Mouse (Mus musculus): ENCODE results near the gene Rab34. TPM values are rescaled to one million over a fixed set of nuclear protein-coding genes. Genes with fewer than 3 reads are reported as not detected.

Gene Rab34
- total RNA-seq (2023): 1 to 10 TPM in 1 of 2 experiments, not detected in 1; 1.1 TPM

DNA sequence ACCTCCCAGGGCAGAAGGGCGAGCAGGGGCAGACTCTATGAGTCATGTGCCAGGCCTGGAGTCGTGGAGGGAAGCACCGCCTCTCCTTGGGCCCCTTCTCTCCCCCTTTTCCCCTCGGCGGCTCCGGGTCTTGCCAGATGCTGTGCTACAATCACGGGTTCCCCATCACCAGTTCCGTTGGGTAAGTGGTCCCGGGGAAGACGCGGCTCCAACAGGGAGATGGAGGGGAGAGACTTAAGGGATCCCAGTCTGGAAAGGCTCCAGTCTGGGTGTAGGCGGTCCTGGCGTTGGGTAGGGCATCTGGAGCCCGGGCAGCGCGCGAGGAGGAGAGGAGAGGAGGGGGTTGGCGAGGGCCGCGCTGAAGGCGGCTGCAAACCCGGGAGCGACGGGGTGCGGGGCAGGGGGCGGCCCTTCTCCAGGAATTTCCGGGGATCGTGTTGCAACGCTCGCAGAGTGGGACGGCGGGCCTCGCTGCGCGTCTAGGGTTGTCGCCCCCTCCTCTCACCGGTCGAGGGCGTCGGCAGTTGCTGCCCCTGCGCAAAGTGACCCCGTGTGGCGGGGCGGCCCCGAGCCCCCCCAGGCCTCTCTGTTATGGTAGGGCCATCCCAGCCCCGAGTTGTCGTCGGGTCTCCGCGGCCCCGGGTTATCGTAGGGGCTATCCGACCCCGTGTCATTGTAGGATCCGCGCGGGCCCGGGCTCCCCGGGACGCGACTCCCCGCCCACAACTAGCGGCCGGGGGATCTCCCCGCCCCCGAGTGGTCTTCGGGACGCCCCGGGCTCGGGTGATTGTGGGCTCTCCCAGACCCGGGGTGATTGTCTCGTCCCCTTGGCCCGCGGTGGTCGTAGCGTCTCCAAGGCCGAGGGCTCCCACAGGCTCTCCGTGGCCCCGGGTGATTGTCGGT, at the start of gene Rab34:
Gene Rab34, plus strand, starts transcription at position 100 of the 903 bp plus-strand sequence.

GRCm38 (mm10) chr11:78164924-78165760, 23.1 kb upstream of the Rab34 start, which contains the start of gene Traf4:
Gene Traf4 (minus strand): TSS chr11:78165589.

GRCm38 (mm10) chr11:78176402-78176862, 11.8 kb upstream of the Rab34 start, which contains the start of the genes Nek8 and Tlcd1:
Gene Nek8 (minus strand): TSS chr11:78176675.
Gene Tlcd1 (plus strand): TSS chr11:78176711.

DNA sequence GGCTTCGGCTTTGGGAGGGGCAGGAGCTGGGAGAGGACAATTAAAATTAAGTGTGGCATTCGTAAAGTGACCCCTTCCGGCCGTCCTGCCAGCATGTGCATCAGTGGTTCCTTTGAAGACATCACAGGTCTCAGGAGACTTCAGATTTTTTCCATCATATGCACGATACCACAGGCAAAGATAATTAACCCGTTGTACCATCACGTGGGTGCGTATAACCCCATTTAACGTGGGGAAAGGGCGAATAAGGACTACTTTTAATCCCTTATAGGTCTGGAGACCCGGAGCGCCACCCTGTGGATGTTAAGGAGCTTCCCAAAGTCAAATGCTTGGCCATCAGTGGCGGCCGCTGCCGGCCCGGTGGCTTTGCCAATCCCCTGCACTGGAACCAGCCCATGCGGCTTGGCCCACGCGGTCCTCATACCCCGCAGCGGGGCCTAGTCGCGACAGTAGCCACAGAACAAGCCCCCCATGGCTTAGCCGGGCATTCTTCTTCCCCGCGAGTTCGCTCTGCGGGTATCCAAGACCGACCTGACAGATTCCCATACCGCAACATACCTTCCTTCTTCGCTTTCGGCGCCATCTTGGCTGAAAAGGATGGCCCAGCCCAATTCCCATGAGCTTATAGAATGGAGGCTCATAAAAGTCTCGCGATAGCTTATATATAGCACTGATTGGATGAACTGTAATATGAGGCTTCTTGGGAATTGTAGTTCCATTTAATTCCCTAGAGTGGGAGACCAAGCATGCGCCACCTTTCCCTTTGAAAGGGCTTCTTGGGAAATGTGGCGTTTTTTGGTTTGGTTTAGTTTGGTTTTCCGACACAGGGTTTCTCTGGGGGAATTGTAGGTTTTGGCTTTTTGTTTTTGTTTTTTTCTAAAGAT, 5.0 kb upstream of the Rab34 start, which contains the start of gene Rpl23a:
Gene Rpl23a, minus strand, starts transcription at position 624 of the 884 bp plus-strand sequence.

DNA sequence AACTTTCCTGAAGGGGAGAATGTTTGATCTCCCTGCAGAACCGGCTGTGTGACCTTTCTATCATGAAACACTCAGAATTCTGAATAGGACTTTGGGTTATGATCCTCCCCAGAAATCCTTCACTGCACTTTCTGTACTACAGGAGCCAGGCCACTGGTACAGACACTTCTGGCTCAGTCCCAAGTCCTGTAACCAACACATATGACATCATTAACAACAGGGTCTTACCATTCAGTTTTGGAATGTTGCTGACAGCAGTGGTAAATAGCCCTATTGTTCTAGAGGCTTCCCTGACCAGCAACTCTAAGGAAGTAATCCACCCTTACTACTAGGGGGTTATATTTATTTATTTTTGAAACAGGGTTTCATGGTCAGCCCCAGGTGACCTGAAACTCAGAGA, 4.9 kb downstream of the Rab34 start, which contains the start of gene Proca1:
Gene Proca1, plus strand, starts transcription at position 280 of the 400 bp plus-strand sequence.

Other genes starting within 250 kb of the Rab34 start
- gene Phf12, start 205.7 kb upstream of the Rab34 start, total RNA-seq (2023): 100 to 1,000 TPM; 128 to 137 TPM
- 1 to 10 TPM; 3.8 to 5.0 TPM for gene Dhrs13, start 156.2 kb upstream of the Rab34 start, total RNA-seq (2023)
- 10 to 100 TPM; 31.6 to 32.5 TPM for gene Flot2, start 150.5 kb upstream of the Rab34 start, total RNA-seq (2023)
- gene Eral1, start 108.0 kb upstream of the Rab34 start, total RNA-seq (2023): 10 to 100 TPM; 27.6 to 32.2 TPM
- 10 to 100 TPM; 17.5 to 20.0 TPM for gene Fam222b, start 93.8 kb upstream of the Rab34 start, total RNA-seq (2023)
- 10 to 100 TPM; 29.3 to 32.7 TPM for gene Traf4, start 22.8 kb upstream of the Rab34 start, total RNA-seq (2023)
- gene Nek8, start 11.8 kb upstream of the Rab34 start, total RNA-seq (2023): 1 to 10 TPM; 6.8 to 10.0 TPM
- 1 to 10 TPM; 6.0 to 7.5 TPM for gene Tlcd1, start 11.7 kb upstream of the Rab34 start, total RNA-seq (2023)
- gene Rpl23a, start 4.8 kb upstream of the Rab34 start, total RNA-seq (2023): 1,000 to 10,000 TPM; 3,453 to 3,575 TPM
- not detected for gene Proca1, start 5.0 kb downstream of the Rab34 start, total RNA-seq (2023)
- 10 to 100 TPM; 40.4 to 52.1 TPM for gene Sdf2, start 57.3 kb downstream of the Rab34 start, total RNA-seq (2023)
- gene Supt6, start 57.6 kb downstream of the Rab34 start, total RNA-seq (2023): 10 to 100 TPM; 75.3 to 76.2 TPM
- 100 to 1,000 TPM; 115 to 134 TPM for gene 2610507B11Rik, start 73.3 kb downstream of the Rab34 start, total RNA-seq (2023)
- 1 to 10 TPM; 4.6 to 4.7 TPM for gene BC030499, start 102.4 kb downstream of the Rab34 start, total RNA-seq (2023)
- 1 to 10 TPM; 6.5 to 7.8 TPM for gene Spag5, start 113.1 kb downstream of the Rab34 start, total RNA-seq (2023)
- 10 to 100 TPM; 22.1 to 26.3 TPM for gene Aldoc, start 134.5 kb downstream of the Rab34 start, total RNA-seq (2023)
- 10 to 100 TPM; 50.4 to 54.2 TPM for gene Pigs, start 140.0 kb downstream of the Rab34 start, total RNA-seq (2023)
- gene Unc119, start 155.1 kb downstream of the Rab34 start, total RNA-seq (2023): 10 to 100 TPM; 15.3 to 21.9 TPM
- not detected for gene Foxn1, start 198.1 kb downstream of the Rab34 start, total RNA-seq (2023)
- not detected for gene Slc13a2, start 233.8 kb downstream of the Rab34 start, total RNA-seq (2023)

Data from T-cell, adult 66 days (primary cell).